Mouse (Mus musculus): ENCODE results near the gene Eef1g. TPM values are rescaled to one million over a fixed set of nuclear protein-coding genes. Genes with fewer than 3 reads are reported as not detected.

Gene Eef1g
- polyA plus RNA-seq, 1 experiment, result 251 TPM

DNA sequence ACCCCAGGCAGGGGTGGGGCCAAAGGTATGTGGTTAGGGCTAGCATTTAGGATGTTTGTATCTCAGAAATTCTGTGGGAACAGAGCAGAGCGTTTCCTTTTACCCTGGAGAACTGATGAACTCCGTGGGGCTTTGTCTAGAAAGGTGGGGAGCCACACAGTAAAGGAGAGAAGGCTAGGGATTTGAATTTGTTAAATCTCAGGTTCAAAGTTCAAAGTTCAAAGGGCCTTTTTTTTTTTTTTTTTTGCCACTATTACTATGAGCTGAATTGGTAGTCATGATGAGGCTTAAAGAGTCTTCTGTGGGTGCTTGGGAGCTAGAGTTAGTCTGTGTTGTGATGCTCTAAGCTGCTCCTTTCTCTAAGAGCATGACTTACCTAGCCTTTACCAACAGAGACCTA, 30.1 kb upstream of the Eef1g start:
- 94% methylated on average over 2 of the region's 2 CpGs for WGBS
- Histone ChIP-seq H3K27ac (ENCODE audit: control insufficient read depth, insufficient read depth, low read length) (no peak overlapping the region), H3K27me3 (ENCODE audit: control insufficient read depth, insufficient read depth, low read length) (no peaks in the 10 kb centered on the region), H3K36me3 (ENCODE audit: control insufficient read depth, insufficient read depth, low read length) (peaks cover 10% of the 10 kb centered on the region; the same call in 1 of the 2 replicates), H3K4me3 (ENCODE audit: control insufficient read depth, insufficient read depth, low read length) (no peak overlapping the region), H3K4me1 (replicated peaks; ENCODE audit: control insufficient read depth, insufficient read depth, low read length) (peaks cover 9% of the 10 kb centered on the region)
- TF ChIP-seq POLR2A (IDR thresholded peaks at IDR 0.05; ENCODE audit: control insufficient read depth, extremely low read depth, insufficient read depth, low read length, poor library complexity) (no peak), CTCF (IDR thresholded peaks at IDR 0.05; ENCODE audit: borderline replicate concordance, control insufficient read depth, extremely low read depth, insufficient read depth, low read length, poor library complexity) (no peak)
- DNase-seq, result no peak

DNA sequence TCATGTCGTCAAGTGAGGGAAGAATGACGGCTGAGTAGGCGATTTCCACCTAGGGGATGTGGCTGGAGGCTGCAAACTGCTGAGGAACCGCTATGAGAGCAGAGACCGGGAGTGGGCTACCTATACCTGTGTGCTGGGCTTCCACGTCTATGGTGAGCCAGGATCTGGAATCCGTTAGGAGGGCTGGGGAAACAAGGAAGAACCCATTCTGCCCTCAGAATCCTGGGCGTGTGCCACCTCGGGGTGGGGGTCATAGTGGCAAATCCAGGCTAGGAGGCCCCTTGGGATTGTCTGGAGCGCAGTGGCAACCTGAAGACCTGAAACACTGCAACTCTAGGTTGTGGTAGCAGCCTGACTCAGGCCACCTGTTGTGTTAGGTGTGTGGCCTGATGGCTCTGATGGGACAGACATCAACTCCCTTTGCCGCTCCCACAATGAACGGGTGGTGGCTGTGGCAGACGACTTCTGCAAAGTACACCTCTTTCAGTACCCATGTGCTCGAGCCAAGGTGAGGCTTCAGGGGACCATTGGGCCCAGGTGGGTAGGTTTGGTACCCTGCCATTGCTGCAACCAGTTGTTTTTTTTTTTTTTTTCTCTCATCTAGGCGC, 26.2 kb upstream of the Eef1g start:
- Histone ChIP-seq H3K4me1 (replicated peaks; ENCODE audit: control insufficient read depth, insufficient read depth, low read length) (peaks cover 21% of the 10 kb centered on the region), H3K27ac (ENCODE audit: control insufficient read depth, insufficient read depth, low read length) (no peak overlapping the region), H3K27me3 (ENCODE audit: control insufficient read depth, insufficient read depth, low read length) (no peaks in the 10 kb centered on the region), H3K4me3 (ENCODE audit: control insufficient read depth, insufficient read depth, low read length) (no peak overlapping the region), H3K36me3 (ENCODE audit: control insufficient read depth, insufficient read depth, low read length) (peaks cover 16% of the 10 kb centered on the region)
- TF ChIP-seq CTCF (IDR thresholded peaks at IDR 0.05; ENCODE audit: borderline replicate concordance, control insufficient read depth, extremely low read depth, insufficient read depth, low read length, poor library complexity) (no peak), POLR2A (IDR thresholded peaks at IDR 0.05; ENCODE audit: control insufficient read depth, extremely low read depth, insufficient read depth, low read length, poor library complexity) (no peak)
- WGBS, result 90% methylated on average over 15 of the region's 15 CpGs
- no peak for DNase-seq

DNA sequence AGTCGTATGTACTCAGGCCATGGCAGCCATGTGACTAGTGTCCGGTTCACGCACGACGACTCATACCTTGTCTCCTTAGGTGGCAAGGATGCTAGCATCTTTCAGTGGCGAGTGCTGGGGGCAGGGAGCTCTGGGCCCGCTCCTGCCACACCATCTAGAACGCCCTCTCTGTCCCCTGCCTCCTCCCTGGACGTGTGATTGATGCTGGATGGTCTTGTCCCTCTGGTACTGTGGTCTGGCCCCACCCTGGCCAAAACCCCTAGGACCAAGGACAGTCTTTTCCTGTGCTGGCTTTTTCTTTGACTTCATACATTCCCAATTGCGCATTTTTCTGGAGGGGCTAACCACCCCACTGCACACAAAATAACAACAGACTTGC, 25.7 kb upstream of the Eef1g start:
- H3K27ac ChIP-seq (ENCODE audit: control insufficient read depth, insufficient read depth, low read length), result peak overlapping the region; percentile 64
- no peak for DNase-seq
- H3K27me3 ChIP-seq (ENCODE audit: control insufficient read depth, insufficient read depth, low read length), result no peaks in the 10 kb centered on the region
- H3K4me1 ChIP-seq (replicated peaks; ENCODE audit: control insufficient read depth, insufficient read depth, low read length), result peaks cover 21% of the 10 kb centered on the region
- peaks cover 21% of the 10 kb centered on the region for H3K36me3 ChIP-seq (ENCODE audit: control insufficient read depth, insufficient read depth, low read length)
- H3K4me3 ChIP-seq (ENCODE audit: control insufficient read depth, insufficient read depth, low read length), result peak overlapping the region; percentile 35
- WGBS, result 70% methylated on average over 10 of the region's 10 CpGs
- TF ChIP-seq POLR2A (IDR thresholded peaks at IDR 0.05; ENCODE audit: control insufficient read depth, extremely low read depth, insufficient read depth, low read length, poor library complexity), result no peak
- TF ChIP-seq CTCF (IDR thresholded peaks at IDR 0.05; ENCODE audit: borderline replicate concordance, control insufficient read depth, extremely low read depth, insufficient read depth, low read length, poor library complexity), result no peak

DNA sequence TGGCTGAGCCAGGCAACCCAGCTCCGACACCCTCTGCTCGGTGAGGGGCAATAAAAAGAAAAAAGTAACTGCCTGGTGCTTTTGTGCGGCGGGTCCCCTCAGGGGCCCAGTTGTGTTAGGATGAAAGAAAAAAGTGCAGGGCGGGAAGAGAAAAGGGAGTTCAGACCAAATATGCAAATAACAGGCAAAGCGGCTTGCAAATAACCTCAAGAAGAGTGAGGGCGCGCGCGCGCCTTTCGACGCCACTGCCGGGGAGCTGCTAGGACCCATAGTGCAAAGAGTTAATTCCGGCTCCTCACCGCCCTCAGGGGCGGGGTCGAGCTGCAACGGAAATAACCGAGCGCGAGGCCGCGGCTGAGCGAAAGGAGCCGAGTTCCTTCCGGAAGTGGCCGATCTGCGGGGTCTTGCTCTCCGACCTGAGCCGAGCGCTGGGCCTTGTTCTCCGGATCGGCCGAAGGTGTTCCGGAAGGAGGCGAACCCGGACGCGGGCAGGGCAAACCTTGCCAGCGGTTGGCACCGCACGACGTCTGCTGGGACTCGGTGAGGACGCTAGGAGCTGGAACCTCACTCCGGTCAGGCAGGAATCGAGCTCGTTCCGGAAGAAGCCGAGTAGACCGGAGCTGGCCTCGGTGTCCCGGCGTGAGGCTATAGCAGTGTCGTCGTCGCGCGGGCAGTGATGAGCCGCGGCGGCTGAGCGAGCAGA, 25.2 kb upstream of the Eef1g start, which contains the start of gene Mta2:
Gene Mta2 (plus strand): TSS at position 361 of the 703 bp plus-strand sequence.
- DNase-seq, result peak; percentile 98
- Histone ChIP-seq H3K4me1 (replicated peaks; ENCODE audit: control insufficient read depth, insufficient read depth, low read length) (peaks cover 21% of the 10 kb centered on the region), H3K27ac (ENCODE audit: control insufficient read depth, insufficient read depth, low read length) (peak within 1 kb of the TSS; percentile 84), H3K4me3 (ENCODE audit: control insufficient read depth, insufficient read depth, low read length) (peak within 1 kb of the TSS; percentile 72), H3K36me3 (ENCODE audit: control insufficient read depth, insufficient read depth, low read length) (peaks cover 21% of the 10 kb centered on the region), H3K27me3 (ENCODE audit: control insufficient read depth, insufficient read depth, low read length) (no peaks in the 10 kb centered on the region)
- WGBS, result under 1% methylated on average over 64 of the region's 64 CpGs
- TF ChIP-seq CTCF (IDR thresholded peaks at IDR 0.05; ENCODE audit: borderline replicate concordance, control insufficient read depth, extremely low read depth, insufficient read depth, low read length, poor library complexity), result 0 out of 2 replicates have a peak, but pooled peaks have one; percentile 35
- peak; percentile 79; the same call in 1 of the 2 replicates for TF ChIP-seq POLR2A (IDR thresholded peaks at IDR 0.05; ENCODE audit: control insufficient read depth, extremely low read depth, insufficient read depth, low read length, poor library complexity)

DNA sequence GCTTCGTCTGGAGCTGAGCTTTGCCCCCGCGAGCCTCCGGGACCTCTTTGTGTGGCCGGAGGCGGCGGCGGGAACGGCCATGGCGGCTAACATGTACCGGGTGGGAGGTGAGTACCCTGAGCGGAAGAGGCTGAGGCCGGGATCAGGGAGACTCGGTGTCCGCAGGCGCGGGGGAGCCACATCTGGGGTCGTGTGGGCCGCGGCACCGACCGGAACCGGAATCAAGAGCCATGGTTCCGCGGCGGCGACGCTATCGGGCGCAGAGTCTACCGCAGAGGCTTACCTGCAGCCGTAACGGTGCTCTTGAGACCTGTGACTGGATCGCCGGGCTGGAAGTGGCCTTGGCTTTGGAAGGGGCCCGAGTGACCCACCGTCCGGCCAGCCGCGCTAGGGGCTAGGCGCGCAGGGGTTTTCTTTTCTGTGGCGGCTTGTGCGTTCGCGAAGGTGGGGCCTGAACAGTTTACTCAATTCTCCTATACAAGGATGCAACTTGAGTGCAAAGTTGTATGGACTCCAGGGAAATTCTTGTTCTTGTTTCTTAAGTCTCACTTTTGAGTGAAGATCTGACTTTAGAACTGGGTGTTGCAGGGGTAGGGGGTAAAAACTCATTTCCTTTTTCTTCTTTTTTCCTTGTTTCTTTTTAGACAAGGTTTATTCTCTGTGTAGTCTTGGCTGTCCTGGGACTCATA, 24.4 kb upstream of the Eef1g start:
- Histone ChIP-seq H3K27me3 (ENCODE audit: control insufficient read depth, insufficient read depth, low read length) (no peaks in the 10 kb centered on the region), H3K27ac (ENCODE audit: control insufficient read depth, insufficient read depth, low read length) (peak overlapping the region; percentile 84), H3K4me1 (replicated peaks; ENCODE audit: control insufficient read depth, insufficient read depth, low read length) (peaks cover 21% of the 10 kb centered on the region), H3K36me3 (ENCODE audit: control insufficient read depth, insufficient read depth, low read length) (peaks cover 28% of the 10 kb centered on the region), H3K4me3 (ENCODE audit: control insufficient read depth, insufficient read depth, low read length) (peak overlapping the region; percentile 72)
- TF ChIP-seq POLR2A (IDR thresholded peaks at IDR 0.05; ENCODE audit: control insufficient read depth, extremely low read depth, insufficient read depth, low read length, poor library complexity) (no peak), CTCF (IDR thresholded peaks at IDR 0.05; ENCODE audit: borderline replicate concordance, control insufficient read depth, extremely low read depth, insufficient read depth, low read length, poor library complexity) (no peak)
- WGBS, result under 1% methylated on average over 46 of the region's 46 CpGs
- DNase-seq, result no peak

DNA sequence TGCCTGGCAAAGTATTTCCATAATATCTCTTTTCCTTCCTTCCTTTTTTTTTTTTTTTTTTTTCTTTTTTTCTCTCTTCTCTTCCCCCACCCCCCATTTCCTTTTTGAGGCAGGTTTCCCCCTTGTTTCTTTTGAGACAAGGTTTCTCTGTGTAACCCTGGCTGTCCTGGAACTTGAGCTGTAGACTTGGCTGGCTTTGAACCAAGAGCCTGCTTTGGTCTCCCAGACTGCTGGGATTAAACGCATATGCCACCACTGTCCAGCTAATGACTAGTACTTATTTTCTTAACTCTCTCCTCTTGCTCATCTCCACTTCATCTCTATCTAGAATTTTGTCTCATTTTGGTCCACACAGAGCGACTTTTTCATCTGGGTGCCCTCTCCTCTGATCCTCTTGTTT, 23.8 kb upstream of the Eef1g start:
- no peaks in the 10 kb centered on the region for H3K27me3 ChIP-seq (ENCODE audit: control insufficient read depth, insufficient read depth, low read length)
- WGBS, result 37% methylated on average over 2 of the region's 2 CpGs
- TF ChIP-seq CTCF (IDR thresholded peaks at IDR 0.05; ENCODE audit: borderline replicate concordance, control insufficient read depth, extremely low read depth, insufficient read depth, low read length, poor library complexity) (no peak), POLR2A (IDR thresholded peaks at IDR 0.05; ENCODE audit: control insufficient read depth, extremely low read depth, insufficient read depth, low read length, poor library complexity) (no peak)
- H3K4me1 ChIP-seq (replicated peaks; ENCODE audit: control insufficient read depth, insufficient read depth, low read length), result peaks cover 21% of the 10 kb centered on the region
- peaks cover 34% of the 10 kb centered on the region for H3K36me3 ChIP-seq (ENCODE audit: control insufficient read depth, insufficient read depth, low read length)
- H3K27ac ChIP-seq (ENCODE audit: control insufficient read depth, insufficient read depth, low read length), result peak overlapping the region; percentile 84
- DNase-seq, result no peak
- H3K4me3 ChIP-seq (ENCODE audit: control insufficient read depth, insufficient read depth, low read length), result peak overlapping the region; percentile 72
